Mouse (Mus musculus): Measurements from ENCODE around the gene Aif1l. TPM values are rescaled to one million over a fixed set of nuclear protein-coding genes. Genes with fewer than 3 reads are reported as not detected.
A peak's percentile ranks its signal among the peaks of the same experiment; 100 is the strongest.
"Not testable (repeated sequence)": the region's sequence is repeated elsewhere in the genome, so short reads cannot be mapped to it uniquely, and the experiment has no call there.

The Aif1l gene
- 11.6 and 12.4 TPM in 2 replicates for polyA plus RNA-seq (2015; fragmentation: Nextera tagmentation; extraction: Ambion mirVana)

DNA sequence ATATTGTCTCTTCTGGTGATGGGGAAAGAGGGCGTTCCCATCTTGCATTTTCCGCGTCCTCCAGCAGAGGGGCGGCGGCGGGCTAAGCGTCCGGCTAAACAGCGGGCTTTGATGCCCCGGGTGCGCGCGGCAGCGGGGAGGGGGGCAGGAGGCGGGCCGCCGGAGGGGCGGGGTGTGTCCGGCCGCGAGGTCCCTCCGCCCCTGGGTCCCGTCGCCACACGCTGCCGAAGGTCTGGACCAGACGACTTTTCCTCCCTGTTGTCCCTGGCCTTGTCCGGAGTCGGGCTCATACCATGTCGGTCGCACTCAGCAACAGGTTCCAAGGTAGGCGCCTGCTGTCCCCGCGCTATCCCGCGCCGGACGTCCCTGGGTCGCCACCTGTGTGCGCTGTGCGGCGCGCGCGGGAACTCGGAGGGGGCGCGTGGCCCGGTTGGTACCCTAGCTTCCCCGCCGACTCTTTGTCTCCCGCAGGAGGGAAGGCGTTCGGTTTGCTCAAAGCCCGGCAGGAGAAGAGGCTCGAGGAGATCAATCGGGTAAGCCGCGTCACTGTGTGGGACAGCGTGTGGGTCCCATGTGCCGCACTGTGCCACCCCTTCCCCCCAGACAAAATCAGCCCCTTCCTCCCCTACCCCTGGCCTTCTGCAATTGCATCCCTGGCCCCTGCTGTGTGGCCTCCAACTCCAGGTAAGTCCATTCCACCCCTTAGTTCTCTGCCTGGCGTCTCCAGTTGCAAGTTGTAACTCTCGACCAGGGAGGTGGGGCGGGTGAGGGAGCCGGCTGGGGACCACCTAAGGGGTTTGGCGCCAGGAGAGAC is at the start of gene Aif1l:
Aif1l (plus strand) TSS at position 82 of the 814 bp plus-strand sequence.
- Histone ChIP-seq H3K4me1 (ENCODE audit: control insufficient read depth, insufficient read depth, low read length) (peaks cover 8% of the 10 kb centered on the region; the same call in 1 of the 2 replicates), H3K27me3 (ENCODE audit: control insufficient read depth, insufficient read depth, low read length) (no peaks in the 10 kb centered on the region), H3K27ac (ENCODE audit: low read length) (no peak within 1 kb of the TSS), H3K9ac (ENCODE audit: low read length) (peak within 1 kb of the TSS; percentile 78), H3K36me3 (ENCODE audit: control insufficient read depth, insufficient read depth, low read length) (no peaks in the 10 kb centered on the region), H3K9me3 (replicated peaks; ENCODE audit: control insufficient read depth, low read length) (no peaks in the 10 kb centered on the region), H3K4me2 (ENCODE audit: low read depth, low read length) (peak within 1 kb of the TSS; percentile 100), H3K4me3 (replicated peaks; ENCODE audit: low read length) (peak within 1 kb of the TSS; percentile 66)
- WGBS = under 1% methylated on average over 66 of the region's 66 CpGs
- peak; percentile 75 for ATAC-seq (ENCODE audit: insufficient read depth, low FRiP score)

DNA sequence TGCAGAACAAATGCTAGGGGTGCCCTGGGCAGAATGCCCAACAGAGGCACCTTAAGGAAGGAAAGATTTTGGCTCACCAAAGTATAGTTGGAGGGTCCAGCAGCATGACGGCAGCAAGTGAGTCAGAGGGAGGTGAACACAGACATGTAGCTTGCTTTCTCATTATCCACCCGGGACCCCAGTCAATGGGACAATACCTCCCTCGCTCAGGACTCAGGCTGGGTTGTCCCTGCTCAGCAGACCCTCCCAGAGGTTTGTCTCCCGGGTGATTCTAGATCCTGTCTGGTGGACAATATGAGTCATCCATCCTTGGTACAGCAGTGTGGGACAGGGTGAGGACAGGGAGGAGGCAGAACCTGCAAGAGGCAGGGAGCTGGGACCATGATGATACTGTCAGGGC is 49.0 kb upstream of the Aif1l start:
- Histone ChIP-seq H3K4me1 (ENCODE audit: control insufficient read depth, insufficient read depth, low read length) (no peaks in the 10 kb centered on the region), H3K4me2 (ENCODE audit: low read depth, low read length) (no peak overlapping the region), H3K9ac (ENCODE audit: low read length) (no peak overlapping the region), H3K36me3 (ENCODE audit: control insufficient read depth, insufficient read depth, low read length) (no peaks in the 10 kb centered on the region), H3K4me3 (replicated peaks; ENCODE audit: low read length) (no peak overlapping the region), H3K9me3 (replicated peaks; ENCODE audit: control insufficient read depth, low read length) (no peaks in the 10 kb centered on the region), H3K27ac (ENCODE audit: low read length) (no peak overlapping the region), H3K27me3 (ENCODE audit: control insufficient read depth, insufficient read depth, low read length) (no peaks in the 10 kb centered on the region)
- no peak for ATAC-seq (ENCODE audit: insufficient read depth, low FRiP score)
- 76% methylated on average over 4 of the region's 4 CpGs for WGBS

DNA sequence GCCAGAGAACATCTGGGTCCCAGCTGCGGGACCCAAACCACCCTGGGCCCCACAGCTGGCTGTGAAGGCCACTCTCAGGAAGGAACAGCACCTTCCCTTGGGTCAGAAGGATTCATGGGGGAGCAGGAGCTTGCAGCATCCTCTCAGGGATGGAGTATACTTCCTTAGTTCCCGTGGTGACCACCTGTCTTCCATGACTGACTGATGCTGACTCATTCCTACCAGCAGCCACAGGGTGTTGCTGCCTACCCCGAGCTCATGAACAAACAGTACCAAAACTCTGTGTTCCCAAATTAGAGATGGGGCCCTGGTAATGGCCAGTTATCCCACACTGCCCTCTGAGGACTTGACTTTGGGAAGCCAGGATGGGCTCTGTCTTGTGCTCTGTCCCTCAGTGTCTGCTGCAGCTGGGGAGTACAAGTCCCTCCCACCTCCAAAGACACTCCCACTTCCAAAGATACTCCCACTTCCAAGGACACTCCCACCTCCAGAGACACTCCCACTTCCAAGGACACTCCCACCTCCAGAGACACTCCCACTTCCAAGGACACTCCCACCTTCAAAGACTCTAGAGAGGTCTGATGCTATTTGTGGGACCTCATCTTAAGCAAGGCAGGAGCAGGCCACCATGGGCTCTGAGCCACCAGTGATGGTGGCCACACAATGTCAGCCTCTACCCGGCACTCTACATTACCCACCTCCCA is 48.1 kb upstream of the Aif1l start:
- H3K4me3 ChIP-seq (replicated peaks; ENCODE audit: low read length) = no peak overlapping the region
- H3K27ac ChIP-seq (ENCODE audit: low read length) = no peak overlapping the region
- H3K4me2 ChIP-seq (ENCODE audit: low read depth, low read length) = no peak overlapping the region
- no peaks in the 10 kb centered on the region for H3K4me1 ChIP-seq (ENCODE audit: control insufficient read depth, insufficient read depth, low read length)
- no peaks in the 10 kb centered on the region for H3K36me3 ChIP-seq (ENCODE audit: control insufficient read depth, insufficient read depth, low read length)
- 50% methylated on average over 4 of the region's 4 CpGs for WGBS
- H3K9me3 ChIP-seq (replicated peaks; ENCODE audit: control insufficient read depth, low read length) = no peaks in the 10 kb centered on the region
- no peak overlapping the region for H3K9ac ChIP-seq (ENCODE audit: low read length)
- H3K27me3 ChIP-seq (ENCODE audit: control insufficient read depth, insufficient read depth, low read length) = no peaks in the 10 kb centered on the region
- ATAC-seq (ENCODE audit: insufficient read depth, low FRiP score) = no peak; the same call in 1 of the 2 replicates

DNA sequence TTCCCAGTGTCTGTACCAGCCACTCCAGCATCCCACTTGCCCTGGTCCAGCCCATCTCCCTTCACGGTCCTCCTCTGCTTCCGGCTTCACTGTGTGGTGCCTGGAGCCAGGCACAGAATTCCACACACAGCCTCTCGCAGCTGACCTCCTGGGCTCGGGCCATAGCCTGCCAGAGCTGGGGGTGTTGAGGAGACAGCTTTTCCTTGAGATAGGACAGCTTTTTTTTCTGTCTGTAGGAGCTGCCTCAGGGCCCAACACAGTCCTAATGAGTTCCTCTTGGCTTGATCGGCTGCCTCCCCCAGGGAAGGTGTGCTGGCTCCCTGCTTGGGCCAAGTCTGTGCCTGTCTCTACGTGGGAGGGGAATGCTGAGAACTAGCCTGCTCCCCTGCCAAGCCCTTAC is 45.9 kb upstream of the Aif1l start:
- WGBS = 29% methylated on average over 6 of the region's 6 CpGs
- Histone ChIP-seq H3K9me3 (replicated peaks; ENCODE audit: control insufficient read depth, low read length) (no peaks in the 10 kb centered on the region), H3K27ac (ENCODE audit: low read length) (no peak overlapping the region), H3K9ac (ENCODE audit: low read length) (no peak overlapping the region), H3K36me3 (ENCODE audit: control insufficient read depth, insufficient read depth, low read length) (no peaks in the 10 kb centered on the region), H3K27me3 (ENCODE audit: control insufficient read depth, insufficient read depth, low read length) (no peaks in the 10 kb centered on the region), H3K4me2 (ENCODE audit: low read depth, low read length) (no peak overlapping the region), H3K4me1 (ENCODE audit: control insufficient read depth, insufficient read depth, low read length) (no peaks in the 10 kb centered on the region), H3K4me3 (replicated peaks; ENCODE audit: low read length) (no peak overlapping the region)
- peak; percentile 3; the same call in 1 of the 2 replicates for ATAC-seq (ENCODE audit: insufficient read depth, low FRiP score)

- H3K36me3 ChIP-seq (ENCODE audit: control insufficient read depth, insufficient read depth, low read length) = no peaks in the 10 kb centered on the region
- 12% methylated on average over 8 of the region's 8 CpGs for WGBS
- H3K9me3 ChIP-seq (replicated peaks; ENCODE audit: control insufficient read depth, low read length) = no peaks in the 10 kb centered on the region
- ATAC-seq (ENCODE audit: insufficient read depth, low FRiP score) = peak; percentile 27; the same call in 1 of the 2 replicates
- no peak overlapping the region for H3K9ac ChIP-seq (ENCODE audit: low read length)
- H3K27me3 ChIP-seq (ENCODE audit: control insufficient read depth, insufficient read depth, low read length) = no peaks in the 10 kb centered on the region
- no peak overlapping the region for H3K27ac ChIP-seq (ENCODE audit: low read length)
- no peak overlapping the region for H3K4me3 ChIP-seq (replicated peaks; ENCODE audit: low read length)
- H3K4me1 ChIP-seq (ENCODE audit: control insufficient read depth, insufficient read depth, low read length) = no peaks in the 10 kb centered on the region
- no peak overlapping the region for H3K4me2 ChIP-seq (ENCODE audit: low read depth, low read length)
Measured at GRCm38 (mm10) chr2:31904622-31905021, 45.3 kb upstream of the Aif1l start.

DNA sequence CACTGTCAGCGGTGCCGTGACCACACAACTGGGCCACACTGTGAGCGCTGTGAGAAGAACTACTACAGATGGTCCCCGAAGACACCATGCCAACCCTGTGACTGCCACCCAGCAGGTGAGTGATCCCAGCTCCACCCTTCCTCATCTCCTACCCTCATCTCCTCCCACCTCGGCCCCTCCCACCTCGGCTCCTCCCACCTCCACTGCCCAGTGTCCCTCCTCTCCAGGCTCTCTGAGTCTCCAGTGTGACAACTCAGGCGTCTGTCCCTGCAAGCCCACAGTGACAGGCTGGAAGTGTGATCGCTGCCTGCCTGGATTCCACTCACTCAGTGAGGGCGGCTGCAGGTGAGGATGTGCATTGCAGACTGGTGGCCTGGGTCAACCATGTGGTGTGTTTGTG is 44.3 kb upstream of the Aif1l start:
- H3K4me1 ChIP-seq (ENCODE audit: control insufficient read depth, insufficient read depth, low read length) = no peaks in the 10 kb centered on the region
- no peak overlapping the region for H3K4me2 ChIP-seq (ENCODE audit: low read depth, low read length)
- no peaks in the 10 kb centered on the region for H3K9me3 ChIP-seq (replicated peaks; ENCODE audit: control insufficient read depth, low read length)
- H3K9ac ChIP-seq (ENCODE audit: low read length) = no peak overlapping the region
- H3K27me3 ChIP-seq (ENCODE audit: control insufficient read depth, insufficient read depth, low read length) = no peaks in the 10 kb centered on the region
- H3K27ac ChIP-seq (ENCODE audit: low read length) = no peak overlapping the region
- no peak overlapping the region for H3K4me3 ChIP-seq (replicated peaks; ENCODE audit: low read length)
- no peak for ATAC-seq (ENCODE audit: insufficient read depth, low FRiP score)
- 30% methylated on average over 9 of the region's 9 CpGs for WGBS
- H3K36me3 ChIP-seq (ENCODE audit: control insufficient read depth, insufficient read depth, low read length) = no peaks in the 10 kb centered on the region

DNA sequence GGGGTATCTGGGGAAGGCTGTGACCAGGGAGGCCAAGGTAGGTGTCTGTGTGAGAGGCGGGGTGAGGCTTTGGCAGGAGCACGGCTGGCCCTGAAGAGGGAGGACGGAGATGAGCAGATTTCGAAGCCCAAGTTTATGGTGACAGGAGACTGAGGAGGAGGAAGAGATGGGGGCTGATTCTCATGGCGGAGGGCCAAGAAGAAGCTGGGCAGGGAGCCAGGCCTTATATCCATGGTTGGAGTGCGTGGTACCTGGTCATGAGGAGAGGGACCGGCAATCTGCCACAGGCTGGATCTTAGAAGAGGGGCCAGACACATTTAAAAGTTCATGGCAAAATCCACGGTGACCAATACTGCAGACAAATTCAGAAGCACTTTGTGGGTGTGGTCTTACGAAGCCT is 43.5 kb upstream of the Aif1l start:
- H3K27ac ChIP-seq (ENCODE audit: low read length) = no peak overlapping the region
- no peaks in the 10 kb centered on the region for H3K9me3 ChIP-seq (replicated peaks; ENCODE audit: control insufficient read depth, low read length)
- no peak overlapping the region for H3K4me2 ChIP-seq (ENCODE audit: low read depth, low read length)
- H3K4me1 ChIP-seq (ENCODE audit: control insufficient read depth, insufficient read depth, low read length) = no peaks in the 10 kb centered on the region
- 57% methylated on average over 9 of the region's 9 CpGs for WGBS
- H3K36me3 ChIP-seq (ENCODE audit: control insufficient read depth, insufficient read depth, low read length) = no peaks in the 10 kb centered on the region
- no peak overlapping the region for H3K4me3 ChIP-seq (replicated peaks; ENCODE audit: low read length)
- no peaks in the 10 kb centered on the region for H3K27me3 ChIP-seq (ENCODE audit: control insufficient read depth, insufficient read depth, low read length)
- H3K9ac ChIP-seq (ENCODE audit: low read length) = no peak overlapping the region
- no peak for ATAC-seq (ENCODE audit: insufficient read depth, low FRiP score)

- Histone ChIP-seq H3K27ac (ENCODE audit: low read length) (no peak overlapping the region), H3K4me3 (replicated peaks; ENCODE audit: low read length) (no peak overlapping the region), H3K36me3 (ENCODE audit: control insufficient read depth, insufficient read depth, low read length) (no peaks in the 10 kb centered on the region), H3K4me2 (ENCODE audit: low read depth, low read length) (no peak overlapping the region), H3K4me1 (ENCODE audit: control insufficient read depth, insufficient read depth, low read length) (no peaks in the 10 kb centered on the region), H3K9me3 (replicated peaks; ENCODE audit: control insufficient read depth, low read length) (no peaks in the 10 kb centered on the region), H3K27me3 (ENCODE audit: control insufficient read depth, insufficient read depth, low read length) (no peaks in the 10 kb centered on the region), H3K9ac (ENCODE audit: low read length) (no peak overlapping the region)
- no peak for ATAC-seq (ENCODE audit: insufficient read depth, low FRiP score)
- 63% methylated on average over 4 of the region's 4 CpGs for WGBS
Measured at GRCm38 (mm10) chr2:31912575-31912974, 37.4 kb upstream of the Aif1l start.

DNA sequence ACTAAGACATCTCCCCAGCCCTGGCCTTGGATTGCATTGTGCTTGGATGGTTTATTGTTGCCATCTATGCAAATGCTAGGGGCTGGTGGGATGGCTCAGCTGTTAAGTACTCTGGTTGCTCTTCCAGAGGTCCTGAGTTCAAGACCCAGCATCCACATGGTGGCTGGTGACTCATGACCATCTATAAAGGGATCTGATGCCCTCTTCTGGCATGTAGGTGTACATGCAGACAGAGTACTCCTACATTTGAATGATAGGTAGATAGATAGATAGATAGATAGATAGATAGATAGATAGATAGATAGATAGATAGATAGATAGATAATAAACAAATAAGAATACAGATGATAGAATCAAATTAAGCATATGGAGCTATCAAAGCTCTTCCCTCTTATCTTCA is 35.7 kb upstream of the Aif1l start:
- H3K4me3 ChIP-seq (replicated peaks; ENCODE audit: low read length); ATAC-seq (ENCODE audit: insufficient read depth, low FRiP score); H3K4me2 ChIP-seq (ENCODE audit: low read depth, low read length); H3K27ac ChIP-seq (ENCODE audit: low read length); H3K9ac ChIP-seq (ENCODE audit: low read length); H3K27me3 ChIP-seq (ENCODE audit: control insufficient read depth, insufficient read depth, low read length); H3K4me1 ChIP-seq (ENCODE audit: control insufficient read depth, insufficient read depth, low read length); H3K36me3 ChIP-seq (ENCODE audit: control insufficient read depth, insufficient read depth, low read length); H3K9me3 ChIP-seq (replicated peaks; ENCODE audit: control insufficient read depth, low read length): not testable (repeated sequence)

All from stomach, embryonic 16.5 days (tissue).